In the genomic region with DNA sequence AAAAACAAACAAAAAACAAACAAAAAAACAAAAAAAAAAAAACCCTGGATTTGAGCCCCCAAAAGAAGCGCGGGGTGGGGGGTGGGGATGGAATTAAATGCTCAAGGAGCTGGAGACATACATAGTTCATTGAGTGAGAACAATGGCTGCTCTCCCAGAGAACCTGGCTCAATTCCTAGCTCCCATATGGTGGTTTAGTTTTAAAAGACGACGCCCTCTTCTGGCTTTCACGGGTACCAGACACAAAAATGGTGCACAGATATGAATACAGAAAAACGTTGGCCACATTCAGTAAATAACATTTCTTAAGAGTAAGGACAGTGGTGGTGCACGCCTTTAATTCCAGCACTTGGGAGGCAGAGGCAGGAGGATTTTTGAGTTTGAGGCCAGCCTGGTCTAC, we compare ENCODE assay signal across 9 mouse cellular contexts. TPM values are rescaled to one million over a fixed set of nuclear protein-coding genes. Genes with fewer than 3 reads are reported as not detected.
DNase-seq lines count a peak whose midpoint lies in the region; ATAC-seq and TF ChIP-seq lines count a peak whose summit lies in the region.
"Had no signal": no experiment of that assay in that cellular context is flagged by ENCODE, and none has a peak within 500 bp of the region (broad histone marks: within the 10 kb centered on the region; RNA-seq: fewer than 3 reads in every experiment).

No protein-coding gene starts in this region.

- no peaks in the 10 kb centered on the region for H3K4me1 ChIP-seq in lung, embryonic 14.5 days (ENCODE audit: insufficient read depth)

- intact Hi-C loops in gastrocnemius, postnatal 36 days (cut with DNase I): loop anchor here (2.0 kb wide), 1 partner anchor 17 kb away; no protein-coding TSS in a partner anchor

- H3K36me3 ChIP-seq in lung, embryonic 14.5 days (ENCODE audit: insufficient read depth): 0 out of 2 replicates have a peak, but pooled peaks cover 3% of the 10 kb centered on the region

- H3K9ac ChIP-seq in lung, embryonic 14.5 days: no peak overlapping the region

- WGBS in lung, embryonic 14.5 days: 79% methylated on average over 7 of the region's 7 CpGs

- H3K4me3 ChIP-seq in lung, embryonic 14.5 days (ENCODE audit: low read depth, low read length): no peak overlapping the region

- H3K4me2 ChIP-seq in lung, embryonic 14.5 days: peak overlapping the region; percentile 85; the same call in 1 of the 2 replicates

- ATAC-seq in cerebellum, adult (ENCODE audit: insufficient number of reproducible peaks, low FRiP score, low TSS enrichment): no peak
- no peak for ATAC-seq in lung, embryonic 14.5 days (ENCODE audit: insufficient read depth)

- no peak for TF ChIP-seq CTCF in lung, embryonic 14.5 days (IDR thresholded peaks at IDR 0.05; ENCODE audit: low read depth)

- no peaks in the 10 kb centered on the region for H3K9me3 ChIP-seq in lung, embryonic 14.5 days (ENCODE audit: low read depth, low read length)
- H3K9me3 ChIP-seq: limb, embryonic 13.5 days had no signal

- DNase-seq in cerebellum, adult 11-12 months: peak; percentile 38
- DNase-seq in lung, embryonic 14.5 days: peak; percentile 60
- DNase-seq in lung, adult 18-20 months: no peak
- peak; percentile 55 for DNase-seq in induced T-regulatory cell, adult 2 months (ENCODE audit: low read depth)
- DNase-seq in retina, postnatal 1 day: peak; percentile 35
- DNase-seq in gastrocnemius, postnatal 36 days: no peak
- no peak for DNase-seq in right cerebral cortex, postnatal 10 days (ENCODE audit: low spot score in 2 of 2)

- H3K27me3 ChIP-seq in lung, embryonic 14.5 days (ENCODE audit: insufficient read depth, low read length): no peaks in the 10 kb centered on the region
- H3K27me3 ChIP-seq: limb, embryonic 13.5 days had no signal

- H3K27ac ChIP-seq in lung, embryonic 14.5 days (ENCODE audit: low read depth): no peak overlapping the region
- H3K27ac ChIP-seq: limb, embryonic 13.5 days had no signal

RNA-seq across cellular contexts. Expression of gene Ubxn2a, which starts 1.6 kb away (rescaled TPM):
- 21.2 and 27.0 TPM in 2 replicates for polyA plus RNA-seq in lung, embryonic 14.5 days (2014; fragmentation: Nextera tagmentation; extraction: Ambion mirVana)
- total RNA-seq in gastrocnemius, postnatal 36 days (2021): 100 to 1,000 TPM in 1 of 2 experiments, 10 to 100 TPM in 1; 91.8 to 112 TPM

RNA-seq across cellular contexts. Expression of gene Atad2b, which starts 11.2 kb away (rescaled TPM):
- 19.0 and 20.4 TPM in 2 replicates for polyA plus RNA-seq in lung, embryonic 14.5 days (2014; fragmentation: Nextera tagmentation; extraction: Ambion mirVana)
- total RNA-seq in gastrocnemius, postnatal 36 days (2021): 10 to 100 TPM; 13.4 to 16.0 TPM

RNA-seq across cellular contexts. Expression of gene Mfsd2b, which starts 31.8 kb away (rescaled TPM):
- polyA plus RNA-seq in lung, embryonic 14.5 days (2014; fragmentation: Nextera tagmentation; extraction: Ambion mirVana): 2.6 and 2.9 TPM in 2 replicates
- total RNA-seq in gastrocnemius, postnatal 36 days (2021): under 1 TPM; 0.57 to 0.61 TPM

Comparison
In these comparisons a context has a peak if more than half of its experiments do, and no peak if none do; other contexts are left out.
1. DNase-seq: peak in cerebellum, adult 11-12 months (single experiment), lung, embryonic 14.5 days (single experiment), induced T-regulatory cell, adult 2 months (single experiment) and retina, postnatal 1 day (single experiment); none in lung, adult 18-20 months (0 of 2), gastrocnemius, postnatal 36 days (0 of 2) and right cerebral cortex, postnatal 10 days (0 of 2).